Mouse (Mus musculus): Measurements from ENCODE around the gene Snrnp35.

The Snrnp35 gene

GRCm38 (mm10) chr5:124540383-124540786, 57.5 kb downstream of the Snrnp35 start, which contains the start of gene Tmed2:
Tmed2 (plus strand) TSS chr5:124540695.
- DNase-seq = peak; percentile 95 to 97

Data from cerebellum, postnatal 14 days (tissue).